Mouse (Mus musculus) kidney, postnatal 0 days (tissue): ENCODE data around the gene Apobec1. TPM values are rescaled to one million over a fixed set of nuclear protein-coding genes. Genes with fewer than 3 reads are reported as not detected.
"Not testable (repeated sequence)": the region's sequence is repeated elsewhere in the genome, so short reads cannot be mapped to it uniquely, and the experiment has no call there.

Experiments used
- ATAC-seq: fragments of 200-750 bp; cut with Nextera tagmentation; replicated peaks from 2 replicates; pipeline ENCODE4 v1.8.0; 2017; ENCODE audit warnings: low read depth, moderate number of reproducible peaks, moderate TSS enrichment, moderate library complexity; ENCODE audit not compliant: low FRiP score
- DNase-seq: peaks from one replicate; pipeline ENCODE4 v3.0.0-alpha.2; 2016; ENCODE audit warnings: low spot score
- H3K27ac ChIP-seq: fragments of 300-500 bp; sonication (generic); 2 replicates; pipeline ENCODE4 v1.5.1; 2014; ENCODE audit warnings: mild to moderate bottlenecking
- H3K27me3 ChIP-seq: fragments of 300-500 bp; sonication (generic); 2 replicates; pipeline ENCODE4 v1.6.1; 2014; ENCODE audit warnings: low read length, mixed read lengths; ENCODE audit not compliant: insufficient read depth
- H3K36me3 ChIP-seq: fragments of 300-500 bp; sonication (generic); 2 replicates; pipeline ENCODE4 v1.6.1; 2014; ENCODE audit warnings: low read length, mixed read lengths; ENCODE audit not compliant: insufficient read depth
- H3K4me1 ChIP-seq: fragments of 300-500 bp; sonication (generic); replicated peaks from 2 replicates; pipeline ENCODE4 v1.6.1; 2014; ENCODE audit warnings: antibody characterized with exemption, low read length, mixed read lengths; ENCODE audit not compliant: insufficient read depth
- H3K4me2 ChIP-seq: fragments of 300-500 bp; sonication (generic); 2 replicates; pipeline ENCODE4 v1.6.1; 2014; ENCODE audit warnings: mild to moderate bottlenecking, low read length, moderate library complexity, mixed read lengths
- H3K4me3 ChIP-seq: fragments of 300-500 bp; sonication (generic); replicated peaks from 2 replicates; pipeline ENCODE4 v1.5.1; 2014; ENCODE audit warnings: low read depth, low read length
- H3K9ac ChIP-seq: fragments of 300-500 bp; sonication (generic); 2 replicates; pipeline ENCODE4 v1.6.1; 2014; ENCODE audit warnings: low read depth, low read length
- H3K9me3 ChIP-seq: fragments of 300-500 bp; sonication (generic); replicated peaks from 2 replicates; pipeline ENCODE4 v1.6.1; 2016; ENCODE audit warnings: low read length, inconsistent platforms, mixed read lengths
- CTCF ChIP-seq: IDR thresholded peaks from 2 replicates; pipeline ENCODE4 v1.5.1; 2016; ENCODE audit warnings: antibody characterized with exemption, low read depth, mild to moderate bottlenecking, moderate library complexity
- WGBS: fragments of 180-500 bp; shearing (Covaris S2); extraction: QIAGEN DNeasy Blood & Tissue Kit; methylation state at CpG from one replicate; pipeline ENCODE4 v1.1.7; 2014; 5-methylcytosine and 5-hydroxymethylcytosine counted together
- polyA plus RNA-seq: library from polyadenylated mRNA; unstranded; fragments of >200 nt; fragmentation: Nextera tagmentation; extraction: Ambion mirVana; gene quantifications from 2 replicates; pipeline ENCODE4 v1.2.1, GENCODE M21; 2015

Gene Apobec1
- 3.6 TPM in 2 replicates for polyA plus RNA-seq

GRCm38 (mm10) chr6:122602242-122602991 lies at the start of gene Apobec1:
Apobec1 (minus strand) TSS chr6:122602444.
- H3K9ac ChIP-seq: peak within 1 kb of the TSS; percentile 56
- WGBS: 4% methylated on average over 22 of the region's 22 CpGs
- ATAC-seq: peak; percentile 65; the same call in 1 of the 2 replicates

DNA sequence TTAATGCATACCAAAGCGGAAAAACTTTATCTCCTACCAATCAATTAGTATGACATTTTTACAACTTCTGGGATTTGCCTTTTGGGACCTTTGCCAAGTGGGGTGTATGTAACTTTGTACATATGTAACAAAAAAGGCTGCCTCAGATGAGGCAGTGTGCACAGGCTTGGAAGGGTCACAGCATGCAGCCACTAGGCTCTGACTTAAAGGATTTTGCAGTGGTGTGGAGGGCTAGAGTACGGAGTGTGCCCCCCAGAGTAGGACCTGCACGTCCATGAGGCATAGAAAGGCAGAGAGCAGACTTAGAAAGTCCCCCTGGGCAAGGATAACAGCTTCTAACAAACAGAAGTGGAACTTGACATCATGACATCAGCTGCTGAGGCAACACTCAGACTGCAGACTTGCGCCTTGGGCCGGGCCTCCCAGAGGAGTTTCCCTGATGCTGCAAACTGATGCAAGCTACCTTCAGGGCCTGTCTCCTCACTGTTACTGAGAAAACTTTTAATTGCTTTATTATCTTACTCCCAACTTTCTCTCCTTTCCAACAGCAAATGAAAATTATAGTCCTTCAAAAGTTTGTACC lies 48.2 kb upstream of the Apobec1 start:
- TF ChIP-seq CTCF: no peak
- Histone ChIP-seq H3K27me3 (no peaks in the 10 kb centered on the region), H3K27ac (no peak overlapping the region), H3K9ac (no peak overlapping the region), H3K4me3 (no peak overlapping the region), H3K36me3 (no peaks in the 10 kb centered on the region), H3K4me1 (no peaks in the 10 kb centered on the region), H3K4me2 (no peak overlapping the region), H3K9me3 (no peaks in the 10 kb centered on the region)
- ATAC-seq (no peak), DNase-seq (no peak)
- 56% methylated on average over 5 of the region's 5 CpGs for WGBS

More at GRCm38 (mm10) chr6:122602242-122602991, at the start of gene Apobec1:
- Histone ChIP-seq H3K27me3 (no peaks in the 10 kb centered on the region), H3K4me2 (peak within 1 kb of the TSS; percentile 72), H3K9me3 (no peaks in the 10 kb centered on the region), H3K4me3 (peak within 1 kb of the TSS; percentile 56), H3K36me3 (no peaks in the 10 kb centered on the region), H3K27ac (peak within 1 kb of the TSS; percentile 77), H3K4me1 (no peaks in the 10 kb centered on the region)
- TF ChIP-seq CTCF: no peak
- peak; percentile 89 for DNase-seq

- Histone ChIP-seq H3K27me3 (no peaks in the 10 kb centered on the region), H3K4me3 (no peak overlapping the region), H3K4me2 (no peak overlapping the region), H3K4me1 (no peaks in the 10 kb centered on the region), H3K27ac (no peak overlapping the region), H3K36me3 (no peaks in the 10 kb centered on the region), H3K9me3 (no peaks in the 10 kb centered on the region), H3K9ac (no peak overlapping the region)
- TF ChIP-seq CTCF: no peak
- ATAC-seq (no peak), DNase-seq (no peak)
- WGBS: 73% methylated on average over 3 of the region's 3 CpGs
Observed at GRCm38 (mm10) chr6:122649903-122650302, 47.7 kb upstream of the Apobec1 start.

GRCm38 (mm10) chr6:122644196-122644595 lies 42.0 kb upstream of the Apobec1 start:
- not testable (repeated sequence) for ATAC-seq, H3K4me1 ChIP-seq, H3K9ac ChIP-seq, H3K4me3 ChIP-seq, H3K4me2 ChIP-seq, H3K27me3 ChIP-seq, H3K27ac ChIP-seq, DNase-seq, H3K36me3 ChIP-seq, H3K9me3 ChIP-seq
- WGBS: 91% methylated on average over 19 of the region's 21 CpGs

GRCm38 (mm10) chr6:122637566-122637965 lies 35.3 kb upstream of the Apobec1 start:
- not testable (repeated sequence) for H3K9me3 ChIP-seq, H3K4me1 ChIP-seq, H3K9ac ChIP-seq, DNase-seq, H3K4me2 ChIP-seq, ATAC-seq, H3K27ac ChIP-seq, H3K4me3 ChIP-seq, H3K27me3 ChIP-seq, H3K36me3 ChIP-seq
- 50% methylated on average over 4 of the region's 4 CpGs for WGBS

GRCm38 (mm10) chr6:122636666-122637065 lies 34.4 kb upstream of the Apobec1 start:
- ATAC-seq (no peak), DNase-seq (no peak)
- 67% methylated on average over 3 of the region's 3 CpGs for WGBS
- Histone ChIP-seq H3K9ac (no peak overlapping the region), H3K4me2 (no peak overlapping the region), H3K9me3 (no peaks in the 10 kb centered on the region), H3K4me3 (no peak overlapping the region), H3K4me1 (no peaks in the 10 kb centered on the region), H3K27ac (no peak overlapping the region), H3K27me3 (no peaks in the 10 kb centered on the region), H3K36me3 (no peaks in the 10 kb centered on the region)
- no peak for TF ChIP-seq CTCF
